In genomic region chr14:123659921-123660385, GRCm38 (mm10) we compare ENCODE assay signal across 8 mouse cellular contexts. TPM values are rescaled to one million over a fixed set of nuclear protein-coding genes. Genes with fewer than 3 reads are reported as not detected.
DNase-seq lines count a peak whose midpoint lies in the region; ATAC-seq lines count a peak whose summit lies in the region.

Gene Itgbl1, plus strand, starts transcription at chr14:123659971.

- ATAC-seq in embryonic facial prominence, embryonic 14.5 days (ENCODE audit: low read depth): 0 out of 2 replicates have a peak, but pooled peaks have one; percentile 33
- no peak for ATAC-seq in heart, embryonic 12.5 days (ENCODE audit: insufficient number of reproducible peaks, low FRiP score)

- WGBS in embryonic facial prominence, embryonic 14.5 days: 14% methylated on average over 7 of the region's 7 CpGs
- WGBS in heart, embryonic 12.5 days: 34% methylated on average over 7 of the region's 7 CpGs

- no peak within 1 kb of the TSS for H3K9ac ChIP-seq in embryonic facial prominence, embryonic 14.5 days (ENCODE audit: low read depth, low read length)
- H3K9ac ChIP-seq in heart, embryonic 12.5 days: no peak within 1 kb of the TSS

- peak within 1 kb of the TSS; percentile 27 for H3K4me2 ChIP-seq in embryonic facial prominence, embryonic 14.5 days (ENCODE audit: low read depth, low read length)
- peak within 1 kb of the TSS; percentile 37 for H3K4me2 ChIP-seq in heart, embryonic 12.5 days

- H3K27ac ChIP-seq in embryonic facial prominence, embryonic 14.5 days (replicated peaks; ENCODE audit: low read depth, low read length): no peak within 1 kb of the TSS; the same call in 1 of the 2 replicates
- no peak within 1 kb of the TSS for H3K27ac ChIP-seq in heart, embryonic 12.5 days (ENCODE audit: poor library complexity, severe bottlenecking)

- no peak within 1 kb of the TSS; the same call in 1 of the 2 replicates for H3K4me3 ChIP-seq in embryonic facial prominence, embryonic 14.5 days (ENCODE audit: low read depth, low read length)
- H3K4me3 ChIP-seq in heart, embryonic 12.5 days: no peak within 1 kb of the TSS

- H3K36me3 ChIP-seq in embryonic facial prominence, embryonic 14.5 days (ENCODE audit: control insufficient read depth, insufficient read depth, low read length): no peaks in the 10 kb centered on the region
- H3K36me3 ChIP-seq in heart, embryonic 12.5 days: no peaks in the 10 kb centered on the region

- no peaks in the 10 kb centered on the region for H3K27me3 ChIP-seq in embryonic facial prominence, embryonic 14.5 days (replicated peaks; ENCODE audit: control insufficient read depth, insufficient read depth, low read length)
- H3K27me3 ChIP-seq in heart, embryonic 12.5 days (replicated peaks): no peaks in the 10 kb centered on the region

- no peaks in the 10 kb centered on the region for H3K9me3 ChIP-seq in embryonic facial prominence, embryonic 14.5 days (ENCODE audit: control insufficient read depth, low read length)
- no peaks in the 10 kb centered on the region for H3K9me3 ChIP-seq in heart, embryonic 12.5 days (replicated peaks)

- peak; percentile 6 for DNase-seq in adrenal gland, postnatal 25 days
- DNase-seq in adrenal gland, adult (ENCODE audit: inconsistent age in 2 of 2, low spot score in 1 of 2): no peak
- peak; percentile 44 for DNase-seq in embryonic facial prominence, embryonic 14.5 days (ENCODE audit: low spot score)
- DNase-seq in left cerebral cortex, adult 18-20 months (ENCODE audit: low spot score in 2 of 2): peak; percentile 29 to 53
- peak; percentile 4 to 42 for DNase-seq in right cerebral cortex, postnatal 36 days (ENCODE audit: low spot score in 2 of 2)
- no peak for DNase-seq in lung, postnatal 36 days
- no peak for DNase-seq in ovary, postnatal 14 days (ENCODE audit: low spot score)

- peaks cover 11% of the 10 kb centered on the region for H3K4me1 ChIP-seq in embryonic facial prominence, embryonic 14.5 days (ENCODE audit: control insufficient read depth, insufficient read depth, low read length)
- H3K4me1 ChIP-seq in heart, embryonic 12.5 days (replicated peaks): peaks cover 9% of the 10 kb centered on the region

RNA-seq across cellular contexts. Expression of gene Itgbl1, which starts in this region (rescaled TPM):
- total RNA-seq in adrenal gland, postnatal 25 days (2021): 1.0 and 1.2 TPM in 2 replicates
- polyA plus RNA-seq in embryonic facial prominence, embryonic 14.5 days (2014; fragmentation: Nextera tagmentation; extraction: Ambion mirVana): 7.6 and 8.4 TPM in 2 replicates
- polyA plus RNA-seq in heart, embryonic 12.5 days (2016; fragmentation: Nextera tagmentation; extraction: Ambion mirVana): 0.56 and 0.63 TPM in 2 replicates
- total RNA-seq in left cerebral cortex, adult 18-20 months (2021): 1 to 10 TPM; 1.3 to 1.9 TPM

Comparison
In these comparisons a context has a peak if more than half of its experiments do, and no peak if none do; other contexts are left out.
1. DNase-seq: peak in adrenal gland, postnatal 25 days (single experiment), embryonic facial prominence, embryonic 14.5 days (single experiment), left cerebral cortex, adult 18-20 months (2 of 2) and right cerebral cortex, postnatal 36 days (2 of 2); none in adrenal gland, adult (0 of 2), lung, postnatal 36 days (single experiment) and ovary, postnatal 14 days (single experiment).